Mouse (Mus musculus): ENCODE results near the gene Heatr3. TPM values are rescaled to one million over a fixed set of nuclear protein-coding genes. Genes with fewer than 3 reads are reported as not detected.

Gene Heatr3
- total RNA-seq (2014; rRNA removed) (33.5 and 40.2 TPM in 2 replicates), polyA plus RNA-seq (2015; fragmentation: Nextera tagmentation; extraction: Ambion mirVana) (20.9 and 26.5 TPM in 2 replicates)

GRCm38 (mm10) chr8:88137748-88138484 is at the start of gene Heatr3:
TSS of gene Heatr3 (plus strand) at chr8:88137855.
- Histone ChIP-seq H3K4me3 (ENCODE audit: low read depth, low read length) (peak within 1 kb of the TSS; percentile 100), H3K4me2 (ENCODE audit: low read depth) (peak within 1 kb of the TSS; percentile 76), H3K4me1 (ENCODE audit: insufficient read depth) (peaks cover 12% of the 10 kb centered on the region), H3K9ac (peak within 1 kb of the TSS; percentile 93), H3K27me3 (ENCODE audit: insufficient read depth, low read length) (no peaks in the 10 kb centered on the region), H3K36me3 (ENCODE audit: insufficient read depth) (peaks cover 40% of the 10 kb centered on the region), H3K9me3 (ENCODE audit: low read length) (no peaks in the 10 kb centered on the region), H3K27ac (ENCODE audit: low read depth, low read length) (peak within 1 kb of the TSS; percentile 97)
- ATAC-seq (peak; percentile 98), DNase-seq (peak; percentile 98)
- 4% methylated on average over 75 of the region's 79 CpGs for WGBS
- peak; percentile 38 for TF ChIP-seq CTCF (IDR thresholded peaks at IDR 0.05; ENCODE audit: low read depth)

- no peaks in the 10 kb centered on the region for H3K27me3 ChIP-seq (ENCODE audit: insufficient read depth, low read length)
- H3K36me3 ChIP-seq (ENCODE audit: insufficient read depth) = no peaks in the 10 kb centered on the region
- ATAC-seq = no peak
Observed at GRCm38 (mm10) chr8:88088006-88088405, 49.6 kb upstream of the Heatr3 start.

DNA sequence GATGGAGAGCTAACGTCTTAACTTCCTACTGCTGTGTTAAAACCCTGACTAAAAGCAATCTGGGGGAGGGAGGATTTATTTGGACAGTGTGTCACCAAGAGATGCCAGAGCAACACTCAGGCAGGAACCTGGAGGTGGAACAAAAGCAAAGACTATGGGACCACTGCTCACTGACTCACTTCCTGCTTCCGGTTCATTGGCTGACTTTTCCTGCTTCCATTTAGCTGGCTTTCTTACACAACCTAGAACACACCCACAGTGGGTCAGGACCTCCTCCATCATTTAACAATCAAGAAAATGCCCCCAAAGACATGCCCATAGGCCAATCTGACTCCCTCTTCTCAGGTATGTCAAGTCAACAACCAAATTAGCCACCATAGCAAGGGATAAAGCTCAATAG is 46.0 kb upstream of the Heatr3 start:
- H3K27ac ChIP-seq (ENCODE audit: low read depth, low read length) = no peak overlapping the region
- no peaks in the 10 kb centered on the region for H3K9me3 ChIP-seq (ENCODE audit: low read length)
- no peak overlapping the region for H3K9ac ChIP-seq
- no peaks in the 10 kb centered on the region for H3K36me3 ChIP-seq (ENCODE audit: insufficient read depth)
- H3K27me3 ChIP-seq (ENCODE audit: insufficient read depth, low read length) = no peaks in the 10 kb centered on the region
- DNase-seq = no peak
- no peak overlapping the region for H3K4me2 ChIP-seq (ENCODE audit: low read depth)
- no peak for ATAC-seq
- H3K4me1 ChIP-seq (ENCODE audit: insufficient read depth) = no peaks in the 10 kb centered on the region
- no peak overlapping the region for H3K4me3 ChIP-seq (ENCODE audit: low read depth, low read length)
- TF ChIP-seq CTCF (IDR thresholded peaks at IDR 0.05; ENCODE audit: low read depth) = no peak
- WGBS = 87% methylated on average over 2 of the region's 2 CpGs

More at GRCm38 (mm10) chr8:88088006-88088405, 49.6 kb upstream of the Heatr3 start:
- H3K4me2 ChIP-seq (ENCODE audit: low read depth) = no peak overlapping the region
- DNase-seq = no peak
- H3K9ac ChIP-seq = no peak overlapping the region
- H3K9me3 ChIP-seq (ENCODE audit: low read length) = no peaks in the 10 kb centered on the region
- H3K4me1 ChIP-seq (ENCODE audit: insufficient read depth) = no peaks in the 10 kb centered on the region
- no peak for TF ChIP-seq CTCF (IDR thresholded peaks at IDR 0.05; ENCODE audit: low read depth)
- H3K27ac ChIP-seq (ENCODE audit: low read depth, low read length) = no peak overlapping the region
- no peak overlapping the region for H3K4me3 ChIP-seq (ENCODE audit: low read depth, low read length)

GRCm38 (mm10) chr8:88093367-88093766 is 44.3 kb upstream of the Heatr3 start:
- TF ChIP-seq CTCF (IDR thresholded peaks at IDR 0.05; ENCODE audit: low read depth) = no peak
- H3K4me2 ChIP-seq (ENCODE audit: low read depth) = no peak overlapping the region
- H3K27me3 ChIP-seq (ENCODE audit: insufficient read depth, low read length) = no peaks in the 10 kb centered on the region
- 78% methylated on average over 4 of the region's 4 CpGs for WGBS
- H3K9ac ChIP-seq = no peak overlapping the region
- no peaks in the 10 kb centered on the region for H3K36me3 ChIP-seq (ENCODE audit: insufficient read depth)
- no peaks in the 10 kb centered on the region for H3K4me1 ChIP-seq (ENCODE audit: insufficient read depth)
- no peak overlapping the region for H3K4me3 ChIP-seq (ENCODE audit: low read depth, low read length)
- no peak overlapping the region for H3K27ac ChIP-seq (ENCODE audit: low read depth, low read length)
- H3K9me3 ChIP-seq (ENCODE audit: low read length) = no peaks in the 10 kb centered on the region
- no peak for DNase-seq
- ATAC-seq = no peak

- H3K9ac ChIP-seq = no peak overlapping the region
- H3K4me2 ChIP-seq (ENCODE audit: low read depth) = no peak overlapping the region
- H3K27me3 ChIP-seq (ENCODE audit: insufficient read depth, low read length) = no peaks in the 10 kb centered on the region
- no peak for TF ChIP-seq CTCF (IDR thresholded peaks at IDR 0.05; ENCODE audit: low read depth)
- ATAC-seq = no peak
- H3K9me3 ChIP-seq (ENCODE audit: low read length) = no peaks in the 10 kb centered on the region
- no peaks in the 10 kb centered on the region for H3K36me3 ChIP-seq (ENCODE audit: insufficient read depth)
- no peak overlapping the region for H3K27ac ChIP-seq (ENCODE audit: low read depth, low read length)
- WGBS = 88% methylated on average over 4 of the region's 4 CpGs
- DNase-seq = no peak
- no peaks in the 10 kb centered on the region for H3K4me1 ChIP-seq (ENCODE audit: insufficient read depth)
- no peak overlapping the region for H3K4me3 ChIP-seq (ENCODE audit: low read depth, low read length)
Observed at GRCm38 (mm10) chr8:88098856-88099255, 38.8 kb upstream of the Heatr3 start.

- H3K27me3 ChIP-seq (ENCODE audit: insufficient read depth, low read length) = no peaks in the 10 kb centered on the region
- no peak overlapping the region for H3K4me2 ChIP-seq (ENCODE audit: low read depth)
- no peak overlapping the region for H3K27ac ChIP-seq (ENCODE audit: low read depth, low read length)
- H3K9ac ChIP-seq = no peak overlapping the region
- no peak for ATAC-seq
- no peak overlapping the region for H3K4me3 ChIP-seq (ENCODE audit: low read depth, low read length)
- H3K4me1 ChIP-seq (ENCODE audit: insufficient read depth) = no peaks in the 10 kb centered on the region
- peak; percentile 74 for TF ChIP-seq CTCF (IDR thresholded peaks at IDR 0.05; ENCODE audit: low read depth)
- H3K36me3 ChIP-seq (ENCODE audit: insufficient read depth) = no peaks in the 10 kb centered on the region
- DNase-seq = peak; percentile 66
- H3K9me3 ChIP-seq (ENCODE audit: low read length) = no peaks in the 10 kb centered on the region
- 2% methylated on average over 1 of the region's 1 CpGs for WGBS
Observed at GRCm38 (mm10) chr8:88099526-88099925, 38.1 kb upstream of the Heatr3 start.

- Histone ChIP-seq H3K4me2 (ENCODE audit: low read depth) (no peak overlapping the region), H3K27me3 (ENCODE audit: insufficient read depth, low read length) (no peaks in the 10 kb centered on the region), H3K27ac (ENCODE audit: low read depth, low read length) (no peak overlapping the region), H3K4me3 (ENCODE audit: low read depth, low read length) (no peak overlapping the region), H3K4me1 (ENCODE audit: insufficient read depth) (no peaks in the 10 kb centered on the region), H3K9ac (no peak overlapping the region), H3K36me3 (ENCODE audit: insufficient read depth) (no peaks in the 10 kb centered on the region), H3K9me3 (ENCODE audit: low read length) (no peaks in the 10 kb centered on the region)
- DNase-seq (no peak), ATAC-seq (no peak)
- 0 out of 2 replicates have a peak, but pooled peaks have one; percentile 8 for TF ChIP-seq CTCF (IDR thresholded peaks at IDR 0.05; ENCODE audit: low read depth)
- 95% methylated on average over 4 of the region's 4 CpGs for WGBS
Observed at GRCm38 (mm10) chr8:88109241-88109640, 28.4 kb upstream of the Heatr3 start.

Data from forebrain, postnatal 0 days (tissue).